Comparison of ENCODE assay signal across 21 mouse cellular contexts in the genomic region with DNA sequence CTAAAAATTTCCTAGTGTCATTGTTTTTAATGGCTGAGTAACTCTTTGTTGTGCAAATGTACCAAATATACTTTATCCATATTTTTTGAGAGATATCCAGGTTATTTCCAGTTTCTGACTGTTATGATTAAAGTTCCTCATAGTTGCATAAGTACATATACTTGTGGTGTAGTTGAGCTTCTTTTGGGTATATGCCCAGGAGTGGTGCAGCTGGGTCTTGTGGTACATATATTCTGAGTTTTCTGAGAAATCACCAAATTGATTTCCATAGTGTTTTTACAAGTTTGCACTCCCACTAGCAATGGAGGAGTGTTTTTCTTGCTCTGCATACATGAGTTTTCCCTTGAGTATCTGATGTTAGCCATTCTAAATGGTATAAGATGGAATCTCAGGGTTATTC.
"Had no signal": no experiment of that assay in that cellular context is flagged by ENCODE, and none has a peak within 500 bp of the region (broad histone marks: within the 10 kb centered on the region; RNA-seq: fewer than 3 reads in every experiment).

No protein-coding gene starts in this region.

- DNase-seq: cerebellum, adult 8-10 months; cerebellum, adult 9-10 months; cerebellum, adult 9-11 months; cerebellum, postnatal 10 days; cerebellum, postnatal 14 days; cerebellum, postnatal 25 days; cerebellum, postnatal 36 days; embryo, embryonic 11 days; forebrain, postnatal 0 days; gastrocnemius, adult 2 months; gastrocnemius, postnatal 10 days; gastrocnemius, postnatal 14 days; gastrocnemius, postnatal 25 days; gastrocnemius, postnatal 36 days; heart, adult 11 months; heart, adult 18-20 months; heart, adult 2 months had no signal

- ATAC-seq: forebrain, embryonic 13.5 days; forebrain, embryonic 14.5 days; forebrain, embryonic 15.5 days; forebrain, embryonic 16.5 days; forebrain, postnatal 0 days had no signal
